Mouse (Mus musculus) stomach, postnatal 0 days (tissue): ENCODE measurements around the gene Ltbp1. TPM values are rescaled to one million over a fixed set of nuclear protein-coding genes. Genes with fewer than 3 reads are reported as not detected.

Source experiments
- ATAC-seq: fragments of 200-750 bp; cut with Nextera tagmentation; 2 replicates; pipeline ENCODE4 v1.8.0; 2017; ENCODE audit not compliant: low FRiP score, low TSS enrichment
- DNase-seq: peaks from one replicate; pipeline ENCODE4 v3.0.0-alpha.2; 2016; ENCODE audit warnings: low spot score
- H3K27ac ChIP-seq: fragments of 300-500 bp; sonication (generic); replicated peaks from 2 replicates; pipeline ENCODE4 v1.5.1; 2014; ENCODE audit warnings: mild to moderate bottlenecking, control low read depth
- H3K27me3 ChIP-seq: fragments of 300-500 bp; sonication (generic); 2 replicates; pipeline ENCODE4 v1.6.1; 2014; ENCODE audit warnings: low read length; ENCODE audit not compliant: control insufficient read depth, insufficient read depth
- H3K36me3 ChIP-seq: fragments of 300-500 bp; sonication (generic); 2 replicates; pipeline ENCODE4 v1.6.1; 2014; ENCODE audit warnings: low read length, mixed read lengths; ENCODE audit not compliant: control insufficient read depth, insufficient read depth
- H3K4me1 ChIP-seq: fragments of 300-500 bp; sonication (generic); replicated peaks from 2 replicates; pipeline ENCODE4 v1.6.1; 2014; ENCODE audit warnings: antibody characterized with exemption; ENCODE audit not compliant: control insufficient read depth, insufficient read depth
- H3K4me2 ChIP-seq: fragments of 300-500 bp; sonication (generic); replicated peaks from 2 replicates; pipeline ENCODE4 v1.6.1; 2014; ENCODE audit warnings: low read depth, mild to moderate bottlenecking, control low read depth, moderate library complexity
- H3K4me3 ChIP-seq: fragments of 300-500 bp; sonication (generic); 2 replicates; pipeline ENCODE4 v1.5.1; 2014; ENCODE audit warnings: low read depth, low read length, control low read depth
- H3K9ac ChIP-seq: fragments of 300-500 bp; sonication (generic); 2 replicates; pipeline ENCODE4 v1.6.1; 2014; ENCODE audit warnings: mild to moderate bottlenecking, low read length, control low read depth, mixed read lengths
- H3K9me3 ChIP-seq: fragments of 300-500 bp; sonication (generic); 2 replicates; pipeline ENCODE4 v1.6.1; 2016; ENCODE audit warnings: low read length; ENCODE audit not compliant: control insufficient read depth
- CTCF ChIP-seq: IDR thresholded peaks from 2 replicates; pipeline ENCODE4 v1.5.1; 2016; ENCODE audit warnings: antibody characterized with exemption, low read depth, mild to moderate bottlenecking, moderate library complexity
- EP300 ChIP-seq: optimal IDR thresholded peaks from 2 replicates; pipeline ENCODE3; 2016; ENCODE audit warnings: antibody characterized with exemption
- WGBS: fragments of 180-500 bp; shearing (Covaris S2); extraction: QIAGEN DNeasy Blood & Tissue Kit; methylation state at CpG from one replicate; pipeline ENCODE4 v1.1.7; 2014; 5-methylcytosine and 5-hydroxymethylcytosine counted together
- polyA plus RNA-seq: library from polyadenylated mRNA; unstranded; fragments of >200 nt; fragmentation: Nextera tagmentation; extraction: Ambion mirVana; gene quantifications from 2 replicates; pipeline ENCODE4 v1.2.1, GENCODE M21; 2015

Gene Ltbp1
- polyA plus RNA-seq, 1 experiment from 2014 or later, result 16.2 TPM

DNA sequence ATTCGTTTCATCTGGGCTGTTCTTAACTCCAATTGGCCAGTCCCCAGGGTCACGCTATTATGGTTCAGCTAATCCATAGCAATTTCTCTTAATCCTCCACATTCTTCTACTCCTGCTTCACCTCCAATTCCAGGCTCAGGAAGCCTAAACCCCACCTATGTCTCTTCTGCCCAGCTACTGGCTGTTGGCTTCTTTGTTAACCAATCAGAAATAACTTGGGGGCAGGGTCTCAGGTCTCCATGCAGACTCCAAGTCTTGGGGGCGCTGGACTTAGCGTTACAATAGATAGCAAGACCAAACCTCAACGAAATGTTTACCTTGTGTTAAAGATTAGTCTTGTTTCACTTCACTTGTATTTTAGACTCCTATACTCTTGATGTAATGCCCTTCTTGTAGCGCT lies 85.2 kb downstream of the Ltbp1 start:
- Histone ChIP-seq H3K4me2 (no peak overlapping the region), H3K4me3 (no peak overlapping the region), H3K9me3 (no peaks in the 10 kb centered on the region), H3K4me1 (no peaks in the 10 kb centered on the region), H3K27me3 (no peaks in the 10 kb centered on the region), H3K36me3 (no peaks in the 10 kb centered on the region), H3K27ac (no peak overlapping the region), H3K9ac (no peak overlapping the region)
- no peak for TF ChIP-seq CTCF
- no peak for TF ChIP-seq EP300
- 66% methylated on average over 6 of the region's 6 CpGs for WGBS
- no peak for DNase-seq
- no peak for ATAC-seq

DNA sequence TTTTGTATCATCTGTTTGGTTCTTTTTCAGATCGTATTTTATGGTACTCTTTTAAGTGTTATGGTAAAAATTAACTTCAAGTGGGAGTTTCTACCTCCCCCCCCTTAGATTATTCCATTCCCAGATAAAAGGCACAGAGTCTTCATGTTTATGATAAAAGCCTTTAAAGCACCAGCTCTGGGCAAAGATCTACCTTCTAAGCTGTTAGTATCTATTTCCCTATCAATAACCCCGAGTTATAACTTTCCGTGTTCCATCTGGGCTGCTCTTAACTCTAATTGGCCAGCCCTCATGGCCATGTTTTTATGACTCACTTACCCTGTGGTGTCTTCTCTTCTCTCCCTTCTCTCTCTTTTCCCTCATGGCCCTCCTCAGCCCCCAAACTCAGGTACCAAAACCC lies 88.2 kb downstream of the Ltbp1 start:
- no peak overlapping the region for H3K4me2 ChIP-seq
- H3K4me1 ChIP-seq, result no peaks in the 10 kb centered on the region
- no peaks in the 10 kb centered on the region for H3K9me3 ChIP-seq
- 73% methylated on average over 3 of the region's 3 CpGs for WGBS
- DNase-seq (no peak), ATAC-seq (no peak)
- no peaks in the 10 kb centered on the region for H3K36me3 ChIP-seq
- H3K27ac ChIP-seq, result no peak overlapping the region
- TF ChIP-seq EP300, result no peak
- no peak for TF ChIP-seq CTCF
- no peak overlapping the region for H3K4me3 ChIP-seq
- no peak overlapping the region for H3K9ac ChIP-seq
- H3K27me3 ChIP-seq, result no peaks in the 10 kb centered on the region

DNA sequence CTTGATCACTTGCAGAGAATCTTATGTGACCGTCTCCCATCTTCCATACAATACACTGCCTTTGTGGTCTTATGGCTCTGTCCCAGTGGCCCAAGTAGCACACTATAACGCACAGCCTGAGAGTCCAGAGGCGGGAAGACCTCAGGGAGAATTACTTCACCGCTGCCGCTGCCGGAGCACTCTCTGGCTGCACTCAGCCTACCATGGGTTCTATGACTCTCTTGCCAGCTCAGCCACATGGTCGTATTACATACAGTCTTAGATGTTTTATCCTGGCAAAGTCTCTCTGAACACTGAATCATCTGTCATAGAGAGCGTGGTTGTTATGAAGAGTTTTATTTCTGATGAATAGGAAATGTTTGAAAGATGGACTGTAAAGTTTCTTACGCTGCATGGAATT lies 89.2 kb downstream of the Ltbp1 start:
- 71% methylated on average over 9 of the region's 9 CpGs for WGBS
- ATAC-seq (no peak), DNase-seq (no peak)
- no peaks in the 10 kb centered on the region for H3K36me3 ChIP-seq
- no peaks in the 10 kb centered on the region for H3K27me3 ChIP-seq
- H3K27ac ChIP-seq, result no peak overlapping the region
- H3K9me3 ChIP-seq, result no peaks in the 10 kb centered on the region
- H3K9ac ChIP-seq, result no peak overlapping the region
- H3K4me2 ChIP-seq, result no peak overlapping the region
- H3K4me1 ChIP-seq, result no peaks in the 10 kb centered on the region
- TF ChIP-seq EP300 (no peak), CTCF (no peak)
- H3K4me3 ChIP-seq, result no peak overlapping the region

DNA sequence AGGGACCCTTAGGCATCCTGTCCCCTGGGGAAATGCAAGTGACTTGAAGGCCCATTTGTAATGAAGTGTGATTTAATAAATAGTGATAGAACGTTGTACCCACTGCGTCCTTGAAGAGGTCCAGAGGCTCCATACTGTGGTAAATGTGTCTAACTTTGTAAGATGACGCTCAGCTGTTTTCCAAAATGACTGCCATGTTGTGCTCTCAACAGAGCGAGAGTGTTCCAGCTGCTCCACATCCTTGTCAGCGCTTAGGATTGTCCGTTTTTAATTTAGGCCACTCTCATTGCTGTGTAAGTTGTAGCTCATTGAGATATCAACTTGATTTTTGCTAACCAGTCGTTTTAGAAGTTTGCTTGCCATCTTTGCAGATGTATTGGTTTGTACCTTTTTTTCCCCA lies 91.4 kb downstream of the Ltbp1 start:
- no peak overlapping the region for H3K4me3 ChIP-seq
- no peak for DNase-seq
- no peak for ATAC-seq

DNA sequence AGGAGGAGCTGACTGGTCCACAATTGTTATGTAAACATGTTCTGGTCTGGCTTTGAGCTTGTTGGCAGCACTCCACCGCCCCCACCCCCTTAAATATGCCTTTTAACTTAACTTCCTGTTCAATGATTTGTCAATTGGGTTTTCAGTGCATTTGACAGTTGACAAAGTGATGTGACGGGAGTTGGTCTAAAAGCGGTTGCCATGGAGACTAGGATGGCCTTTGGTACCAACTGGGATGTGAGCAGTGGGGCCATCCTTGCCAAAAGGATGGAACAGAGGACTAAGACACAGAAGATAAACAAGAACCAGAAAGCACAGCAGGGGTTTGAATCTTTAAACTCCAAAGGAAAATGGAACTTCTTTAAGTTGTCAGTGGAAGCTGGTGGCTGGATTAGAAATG lies 92.0 kb downstream of the Ltbp1 start:
- 60% methylated on average over 3 of the region's 3 CpGs for WGBS
- no peaks in the 10 kb centered on the region for H3K9me3 ChIP-seq
- no peaks in the 10 kb centered on the region for H3K4me1 ChIP-seq
- ATAC-seq (no peak), DNase-seq (no peak)
- H3K4me2 ChIP-seq, result no peak overlapping the region
- no peaks in the 10 kb centered on the region for H3K27me3 ChIP-seq
- H3K9ac ChIP-seq, result no peak overlapping the region
- H3K4me3 ChIP-seq, result no peak overlapping the region
- no peak overlapping the region for H3K27ac ChIP-seq
- H3K36me3 ChIP-seq, result no peaks in the 10 kb centered on the region
- no peak for TF ChIP-seq EP300
- TF ChIP-seq CTCF, result no peak

More for the DNA sequence above, 91.4 kb downstream of the Ltbp1 start:
- Histone ChIP-seq H3K4me2 (no peak overlapping the region), H3K9ac (no peak overlapping the region), H3K4me1 (no peaks in the 10 kb centered on the region), H3K27me3 (no peaks in the 10 kb centered on the region), H3K36me3 (no peaks in the 10 kb centered on the region), H3K27ac (no peak overlapping the region), H3K9me3 (no peaks in the 10 kb centered on the region)
- TF ChIP-seq CTCF, result no peak
- no peak for TF ChIP-seq EP300
- WGBS, result 70% methylated on average over 7 of the region's 7 CpGs

GRCm38 (mm10) chr17:75101215-75101614 lies 95.8 kb downstream of the Ltbp1 start:
- Histone ChIP-seq H3K4me1 (no peaks in the 10 kb centered on the region), H3K9me3 (no peaks in the 10 kb centered on the region), H3K36me3 (no peaks in the 10 kb centered on the region), H3K4me3 (no peak overlapping the region), H3K9ac (no peak overlapping the region), H3K27ac (no peak overlapping the region), H3K27me3 (no peaks in the 10 kb centered on the region), H3K4me2 (no peak overlapping the region)
- TF ChIP-seq CTCF (no peak), EP300 (no peak)
- 80% methylated on average over 4 of the region's 4 CpGs for WGBS
- DNase-seq (no peak), ATAC-seq (no peak)
